Mouse (Mus musculus) CD4-positive helper T cell, adult 2 months (primary cell): ENCODE results near the gene Gm10447.
A peak's percentile ranks its signal among the peaks of the same experiment; 100 is the strongest.

Source experiments
- DNase-seq: peaks from one replicate; pipeline ENCODE4 v3.0.0-alpha.2; 2012; ENCODE audit warnings: low read depth, missing footprints, low spot score

Gene Gm10447

DNA sequence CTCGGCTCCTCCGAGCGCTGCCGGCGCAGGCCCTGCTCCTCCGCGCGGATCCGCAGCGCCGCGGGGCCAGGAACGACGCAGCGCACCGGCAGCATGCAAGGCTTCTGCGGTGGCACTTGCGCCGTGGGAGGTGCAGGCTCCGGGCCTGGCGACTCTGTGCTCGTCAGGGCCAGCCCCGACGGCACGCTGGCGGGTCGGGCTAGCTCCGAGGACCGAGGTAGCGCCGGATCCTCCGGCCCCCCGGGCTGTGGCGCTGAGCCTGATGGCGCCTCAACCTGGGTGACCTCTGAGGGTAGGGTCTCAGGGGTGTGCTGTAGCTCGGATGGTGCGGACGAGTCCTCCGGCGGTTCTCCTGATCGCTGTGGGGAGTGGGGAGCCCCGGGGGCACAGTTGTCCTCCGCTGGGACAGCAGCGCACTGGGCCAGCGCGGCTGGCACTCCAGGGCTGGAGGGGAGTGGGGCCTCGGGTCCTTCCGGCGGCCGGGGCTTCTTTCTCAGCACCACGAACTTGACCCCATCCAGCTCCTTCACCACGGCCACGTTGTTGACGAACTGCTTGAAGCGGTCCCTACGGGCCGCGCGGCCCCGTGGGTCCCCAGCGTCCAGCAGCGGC is 22.4 kb upstream of the Gm10447 start:
- DNase-seq = peak; percentile 9

DNA sequence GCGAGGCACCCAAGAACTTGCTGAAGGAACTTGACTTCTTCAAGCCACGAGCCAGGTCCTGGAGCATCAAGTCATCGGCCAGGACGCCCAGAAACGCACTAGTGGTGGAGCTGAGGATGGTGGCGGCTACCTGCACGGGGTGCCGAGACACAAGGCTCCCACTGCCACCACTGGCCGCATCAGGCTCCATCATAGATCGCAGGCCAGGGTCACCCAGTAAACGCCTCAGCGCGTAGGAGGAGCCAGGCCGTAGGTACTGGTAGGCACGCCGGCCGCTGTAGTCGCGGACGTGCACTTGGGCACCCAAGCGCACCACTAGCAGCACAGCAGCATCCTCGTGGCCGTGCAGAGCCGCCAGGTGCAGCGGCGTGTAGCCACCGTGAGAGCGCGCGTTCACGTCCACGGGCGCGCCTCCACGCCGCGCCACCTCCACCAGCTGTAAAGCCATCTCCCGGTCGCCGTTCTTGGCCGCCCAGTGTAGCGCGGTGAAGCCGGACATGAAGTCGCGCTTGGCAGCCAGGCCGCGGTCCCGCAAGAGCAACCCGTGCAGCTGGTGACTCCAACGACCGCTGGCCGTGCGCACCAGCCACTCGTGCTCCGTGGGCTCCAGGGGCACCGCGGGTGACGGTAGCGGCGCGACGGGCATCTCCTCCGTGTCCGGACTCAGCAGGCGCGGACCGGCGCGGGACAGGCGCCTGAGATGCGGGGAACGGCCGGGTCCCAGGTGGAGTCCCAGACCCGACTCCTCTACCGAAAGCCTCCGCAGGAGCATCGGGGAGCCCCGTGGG is 21.7 kb upstream of the Gm10447 start:
- DNase-seq = no peak

DNA sequence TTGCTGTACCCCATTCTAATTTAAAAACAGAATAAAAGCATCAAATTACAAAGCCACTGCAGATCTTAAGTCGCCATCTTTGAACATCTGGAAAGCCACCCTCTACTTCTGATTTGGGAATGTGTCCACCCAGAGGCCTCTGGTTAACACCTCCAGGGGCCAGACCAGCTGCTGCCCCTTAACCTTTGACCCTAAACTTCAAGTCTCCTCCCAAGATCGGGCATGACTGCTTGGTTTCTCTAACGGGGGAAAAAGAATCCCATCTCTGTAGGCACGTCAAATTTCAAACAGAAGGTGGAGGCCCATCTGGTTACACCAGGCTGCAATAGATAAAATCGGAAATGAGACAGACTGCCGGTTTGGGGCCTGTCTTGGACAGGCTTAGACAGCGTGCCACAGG is 20.9 kb upstream of the Gm10447 start:
- DNase-seq = no peak

DNA sequence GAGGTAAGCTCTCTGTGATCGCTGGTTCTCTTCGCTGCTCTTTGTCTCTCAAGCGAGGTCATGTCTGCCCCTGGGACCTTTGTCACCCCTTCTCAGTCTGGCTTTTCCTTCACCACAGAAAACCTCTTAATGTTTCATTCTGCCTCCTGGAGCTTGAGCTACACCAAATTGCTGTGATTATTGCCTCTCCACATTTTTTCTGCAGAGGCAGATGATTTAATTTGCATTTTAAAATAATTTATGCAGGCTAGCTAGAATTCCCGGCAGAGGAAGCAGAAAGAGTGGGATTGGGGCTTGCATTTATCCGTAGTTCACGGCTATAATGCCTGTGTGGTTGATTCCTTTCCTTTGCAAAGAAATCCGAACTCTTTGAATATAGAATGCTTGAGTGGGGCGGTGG is 18.7 kb upstream of the Gm10447 start:
- DNase-seq = no peak

DNA sequence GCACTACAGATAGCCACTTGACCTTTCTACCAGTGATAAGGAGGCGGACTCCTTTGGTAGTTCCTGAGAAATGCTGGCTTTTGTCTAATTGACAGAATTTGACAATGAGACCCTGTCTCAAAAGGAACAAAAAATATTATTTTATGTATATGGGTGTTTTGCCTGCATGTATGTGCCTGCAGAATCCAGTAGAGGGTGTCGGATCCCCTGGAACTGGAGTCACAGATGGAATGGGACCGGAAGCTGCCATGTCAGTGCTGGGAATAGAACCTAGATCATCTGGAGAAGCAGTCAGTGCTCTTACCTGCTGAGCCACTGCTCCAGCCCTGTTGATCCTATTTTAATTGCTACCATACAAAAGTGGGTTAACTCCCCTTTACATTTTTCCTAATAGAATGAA is 15.8 kb upstream of the Gm10447 start:
- DNase-seq = no peak

DNA sequence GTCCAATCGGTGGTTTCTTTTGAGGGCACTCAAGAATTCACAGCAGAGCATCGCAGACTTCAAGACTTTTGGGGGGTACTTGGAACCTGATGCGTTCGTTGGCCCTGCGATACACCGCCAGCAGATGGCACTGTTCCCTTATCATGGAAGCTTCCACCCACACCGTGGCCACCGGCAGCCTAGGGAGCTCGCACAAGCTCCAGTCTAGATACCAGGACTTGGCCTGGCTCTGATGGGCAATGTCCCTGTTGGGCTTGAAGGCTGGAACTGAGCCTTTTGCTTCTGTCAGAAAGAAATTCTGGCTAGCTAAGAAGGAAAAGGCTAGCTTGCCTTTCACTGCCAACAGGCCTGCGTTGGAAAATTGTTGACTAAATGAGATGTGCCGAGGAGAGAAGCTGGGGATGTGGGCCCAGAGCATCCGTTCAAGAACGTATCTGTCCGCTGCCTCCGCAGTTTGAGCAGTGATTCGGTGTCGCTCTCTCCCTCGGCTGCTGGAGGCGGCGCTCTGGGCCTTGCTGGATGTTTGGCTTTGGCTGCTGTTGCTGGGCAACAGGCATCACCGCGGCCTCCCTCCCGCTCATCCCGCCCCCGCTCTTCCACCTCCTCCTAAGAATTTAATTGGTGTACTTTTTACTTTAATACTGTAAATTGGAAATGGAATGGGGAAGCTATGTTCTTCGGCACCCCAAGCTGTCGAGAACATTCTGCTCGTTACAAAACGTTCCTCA is 13.2 kb upstream of the Gm10447 start, which contains the start of gene Gm9837:
Gene Gm9837, minus strand, starts transcription at position 512 of the 728 bp plus-strand sequence.
- peak; percentile 83 for DNase-seq

DNA sequence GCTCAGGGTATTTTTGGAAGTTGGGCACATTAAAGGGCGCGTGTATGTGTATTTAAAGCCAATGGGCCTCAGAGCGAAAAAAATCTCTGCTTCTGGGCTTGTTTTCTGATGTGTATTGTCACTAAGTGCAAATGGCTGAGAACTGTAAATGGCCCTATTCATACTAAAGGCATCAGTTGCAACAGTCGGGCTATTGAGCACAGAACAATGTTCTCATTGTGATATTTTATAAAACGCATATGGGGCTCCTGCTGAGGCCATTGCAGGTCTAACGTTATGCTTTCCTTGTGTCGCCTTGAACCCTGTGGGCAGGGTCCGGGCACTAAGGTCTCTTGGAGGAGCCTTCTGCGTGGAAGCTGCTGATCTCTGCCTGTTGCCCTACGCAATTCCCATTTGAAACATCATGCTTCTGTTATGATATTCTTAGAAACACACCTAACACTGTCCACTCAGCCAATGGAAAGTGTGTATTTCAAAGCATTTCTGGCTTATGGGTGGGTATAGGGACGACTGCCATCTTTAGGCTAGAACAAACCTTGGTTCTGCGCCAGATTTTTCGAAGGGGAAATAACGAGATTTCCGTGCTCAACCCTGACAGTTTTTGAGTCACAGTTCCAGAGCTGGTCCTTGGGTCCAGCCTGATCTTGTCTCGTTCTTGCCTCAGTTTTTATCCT is 12.5 kb upstream of the Gm10447 start:
- no peak for DNase-seq

DNA sequence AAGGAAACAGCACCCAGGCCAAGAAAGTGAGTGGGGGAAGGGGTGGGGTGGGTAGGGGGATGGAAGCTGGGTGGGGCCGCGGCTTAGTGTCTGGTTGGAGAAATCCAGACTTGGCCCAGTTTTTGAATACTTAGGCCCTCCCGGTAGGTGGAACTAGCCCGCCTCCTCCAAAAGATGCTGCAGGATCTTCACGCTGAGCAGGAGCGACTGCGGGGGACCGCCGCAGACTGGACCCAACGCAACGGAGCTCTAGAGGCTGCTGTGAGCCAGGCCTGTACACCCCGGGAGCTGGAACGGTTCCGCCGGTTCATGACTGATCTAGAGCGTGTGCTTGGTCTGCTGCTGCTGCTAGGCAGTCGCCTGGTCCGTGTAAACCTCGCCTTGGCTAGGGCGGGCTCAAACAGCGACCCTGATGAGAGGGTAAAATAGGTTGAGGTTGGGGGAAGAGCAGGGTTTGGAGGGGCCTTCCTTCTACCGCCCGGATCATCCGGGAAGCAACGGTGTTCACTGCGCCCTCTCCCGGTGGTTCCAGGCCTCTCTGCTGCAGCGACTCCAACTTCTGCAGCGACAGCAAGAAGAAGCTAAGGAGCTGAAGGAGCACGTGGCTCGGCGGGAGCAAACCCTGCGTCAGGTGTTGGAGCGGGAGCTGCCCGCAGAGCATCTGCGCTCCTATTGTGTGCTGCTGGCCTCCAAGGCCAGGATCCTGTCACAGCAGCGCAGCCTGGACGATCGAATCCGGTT is 9.5 kb upstream of the Gm10447 start:
- DNase-seq = peak; percentile 41

DNA sequence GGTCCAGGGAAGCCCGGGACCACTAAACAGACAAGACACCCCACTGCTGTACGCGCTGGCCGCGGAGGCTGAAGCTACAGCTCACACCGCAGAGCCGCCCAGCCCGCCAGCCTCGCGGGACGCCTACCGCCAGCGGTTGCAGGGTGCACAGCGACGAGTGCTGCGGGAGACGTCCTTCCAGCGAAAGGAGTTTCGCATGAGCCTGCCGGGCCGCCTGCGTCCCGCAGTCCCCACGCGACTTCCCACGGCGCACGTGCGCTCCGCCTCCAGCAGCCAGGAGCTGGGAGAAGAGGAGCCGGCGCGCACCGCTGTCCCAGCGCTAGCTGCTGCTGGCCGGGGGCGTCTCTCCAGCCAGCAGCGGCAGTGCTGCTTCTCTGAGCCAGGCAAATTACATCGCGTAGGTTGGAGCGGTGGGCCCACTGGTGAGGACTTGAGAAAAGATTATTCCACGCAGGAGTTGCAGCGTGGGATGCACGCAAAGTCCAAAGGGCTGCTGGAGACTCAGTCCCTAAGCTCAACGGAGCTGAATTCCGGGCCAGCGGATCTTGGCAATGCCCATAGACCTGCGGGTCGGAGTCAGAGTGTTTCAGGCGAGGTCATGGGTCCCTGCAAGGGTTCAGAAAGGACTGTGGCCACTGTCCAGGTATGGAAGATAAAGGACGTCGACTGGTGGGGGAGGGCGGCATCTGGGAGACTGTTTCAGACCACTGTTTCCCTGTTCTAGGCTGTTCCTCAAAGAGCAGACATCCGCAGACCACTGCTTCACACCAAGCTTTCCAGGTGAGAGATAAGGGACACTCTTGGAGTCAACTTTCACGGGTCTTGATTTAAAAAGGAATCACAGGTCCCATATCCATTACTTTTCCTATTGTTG is 6.9 kb upstream of the Gm10447 start:
- DNase-seq = no peak

DNA sequence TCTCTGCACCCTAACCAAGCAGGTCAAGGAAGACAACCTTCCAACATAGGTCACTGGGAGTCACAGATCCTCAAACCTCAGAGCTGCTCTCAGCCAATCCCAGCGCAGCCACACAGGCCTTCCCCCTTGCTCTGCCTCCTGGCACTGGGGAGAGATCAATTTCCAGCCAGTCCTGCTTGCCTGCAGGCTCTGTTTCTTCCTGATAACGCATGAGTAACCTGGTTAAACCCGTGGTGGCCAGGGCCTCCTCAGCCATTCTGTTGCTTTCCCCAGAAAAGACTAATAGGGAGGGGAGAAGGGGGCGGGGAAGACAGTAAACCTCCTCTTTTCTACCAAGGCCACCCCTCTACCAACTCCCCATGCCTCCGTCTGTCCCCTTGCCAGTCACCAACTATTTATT is 4.8 kb upstream of the Gm10447 start:
- no peak for DNase-seq

DNA sequence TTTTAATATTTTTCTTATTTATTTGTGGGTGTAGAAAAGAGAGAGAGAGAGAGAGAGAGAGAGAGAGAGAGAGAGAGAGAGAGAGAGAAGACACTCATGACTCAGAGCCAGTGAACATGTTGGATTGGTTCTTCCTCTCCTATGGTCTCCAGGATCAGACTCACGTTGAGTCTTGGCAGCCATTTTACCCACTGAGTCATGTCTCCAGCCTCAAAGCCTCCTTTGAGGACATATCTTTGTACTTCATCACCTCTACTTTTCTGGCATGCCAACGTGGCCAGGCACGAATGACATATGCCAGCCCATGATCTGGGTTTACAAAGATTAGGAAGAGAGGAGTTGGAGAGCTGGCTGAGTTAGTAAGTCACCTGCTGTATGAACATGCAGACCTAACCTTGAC is 3.3 kb upstream of the Gm10447 start:
- DNase-seq = no peak

DNA sequence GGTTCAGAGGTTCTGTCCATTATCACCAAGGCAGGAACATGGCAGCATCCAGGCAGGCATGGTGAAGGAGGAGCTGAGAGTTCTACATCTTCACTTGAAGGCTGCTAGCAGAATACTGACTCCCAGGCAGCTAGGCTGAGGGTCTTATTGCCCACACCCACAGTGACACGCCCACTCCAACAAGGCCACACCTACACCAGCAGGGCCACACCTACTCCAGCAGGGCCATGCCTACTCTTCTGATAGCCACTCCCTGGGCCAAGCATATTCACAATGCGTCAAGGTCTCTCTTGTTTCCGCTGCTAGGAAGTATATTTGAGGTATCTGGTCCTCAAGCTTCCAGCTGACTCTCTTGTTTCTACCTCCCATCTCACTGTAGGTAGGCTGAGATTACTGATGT is 2.1 kb upstream of the Gm10447 start:
- DNase-seq = no peak

DNA sequence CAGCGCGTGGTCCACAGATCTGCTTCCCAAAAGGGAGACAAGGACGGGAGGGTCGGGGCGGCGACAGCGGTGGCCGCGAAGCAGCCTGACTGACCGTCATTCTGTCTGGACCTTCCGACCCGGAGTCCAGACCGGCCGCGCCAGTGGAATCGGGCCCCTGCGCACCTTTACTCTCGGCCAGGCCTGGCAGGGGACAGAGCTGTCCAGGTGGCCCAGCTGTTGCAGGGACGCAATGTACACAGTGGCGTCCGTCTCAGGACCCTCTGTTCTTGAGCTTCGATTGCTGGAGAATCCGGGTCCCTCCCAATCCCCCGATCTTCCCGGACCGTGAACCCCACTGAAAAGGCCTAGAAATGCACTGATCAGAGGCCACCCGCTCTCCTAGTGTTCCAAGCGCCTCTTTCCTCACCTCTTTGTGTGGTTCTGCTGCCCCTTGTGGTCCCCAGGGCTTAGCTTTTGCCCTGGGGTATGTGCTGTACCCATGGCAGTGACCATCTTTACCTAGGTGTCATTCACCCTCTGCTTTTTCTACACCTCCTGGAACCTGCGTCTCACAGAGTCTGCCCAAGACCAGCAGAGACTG is 553 bp upstream of the Gm10447 start:
- DNase-seq = no peak

DNA sequence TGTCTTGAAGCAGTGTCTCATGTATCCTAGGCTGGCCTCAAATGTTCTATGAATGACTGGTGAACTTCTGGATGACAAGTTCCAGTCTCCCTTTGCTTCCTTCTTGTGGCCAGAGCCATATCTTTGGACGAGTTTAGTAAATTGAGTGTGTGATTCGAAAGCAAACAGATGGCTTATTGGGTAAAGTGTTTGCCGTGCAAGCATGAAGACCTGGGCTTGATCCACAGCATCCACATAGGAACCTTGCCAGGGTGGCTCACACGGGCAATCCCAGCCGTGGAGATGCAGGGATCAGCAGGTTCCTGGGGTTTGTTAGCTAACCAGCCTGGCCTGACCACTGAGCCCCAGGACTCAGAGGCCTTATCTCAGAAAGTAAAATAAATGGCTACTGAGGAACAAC is 3.9 kb downstream of the Gm10447 start:
- no peak for DNase-seq

DNA sequence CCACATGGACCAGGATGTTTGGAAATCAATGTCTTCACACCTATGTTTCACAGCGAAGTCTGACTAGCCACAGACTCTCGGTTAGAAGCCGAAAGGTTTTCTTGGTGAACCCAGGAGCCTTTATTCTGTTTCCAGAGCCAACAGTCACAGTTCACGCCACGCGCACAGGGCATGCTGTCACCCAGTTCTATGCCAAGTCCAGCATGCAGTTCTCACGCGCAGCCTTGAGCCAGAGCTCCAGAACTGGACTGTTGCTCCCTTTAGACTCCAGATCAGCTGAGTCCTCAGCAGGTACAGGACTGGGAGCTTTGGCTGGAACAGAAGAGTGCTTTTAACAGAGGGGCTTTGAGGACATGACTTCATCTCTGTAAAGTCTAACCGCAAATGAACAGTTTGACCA is 4.5 kb downstream of the Gm10447 start:
- DNase-seq = no peak

DNA sequence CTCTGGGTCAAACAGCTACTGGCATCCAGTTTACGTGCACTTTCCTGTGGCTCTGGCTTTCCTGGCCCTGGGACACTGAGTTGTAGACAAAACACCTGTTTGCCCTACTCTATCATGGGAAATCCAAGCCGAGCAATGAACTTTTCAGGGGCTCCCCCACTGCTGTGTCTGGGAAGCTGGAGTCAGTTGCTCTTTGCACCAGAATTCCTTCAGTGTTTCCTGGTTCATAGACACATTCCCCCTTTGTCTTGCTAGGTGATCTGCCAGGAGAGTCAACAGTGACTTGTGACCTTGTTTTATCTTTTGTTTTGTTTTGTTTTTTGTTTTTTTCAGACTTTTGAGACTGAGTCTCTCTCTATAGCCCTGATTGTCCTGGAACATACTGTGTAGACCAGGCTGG is 5.5 kb downstream of the Gm10447 start:
- DNase-seq = no peak

DNA sequence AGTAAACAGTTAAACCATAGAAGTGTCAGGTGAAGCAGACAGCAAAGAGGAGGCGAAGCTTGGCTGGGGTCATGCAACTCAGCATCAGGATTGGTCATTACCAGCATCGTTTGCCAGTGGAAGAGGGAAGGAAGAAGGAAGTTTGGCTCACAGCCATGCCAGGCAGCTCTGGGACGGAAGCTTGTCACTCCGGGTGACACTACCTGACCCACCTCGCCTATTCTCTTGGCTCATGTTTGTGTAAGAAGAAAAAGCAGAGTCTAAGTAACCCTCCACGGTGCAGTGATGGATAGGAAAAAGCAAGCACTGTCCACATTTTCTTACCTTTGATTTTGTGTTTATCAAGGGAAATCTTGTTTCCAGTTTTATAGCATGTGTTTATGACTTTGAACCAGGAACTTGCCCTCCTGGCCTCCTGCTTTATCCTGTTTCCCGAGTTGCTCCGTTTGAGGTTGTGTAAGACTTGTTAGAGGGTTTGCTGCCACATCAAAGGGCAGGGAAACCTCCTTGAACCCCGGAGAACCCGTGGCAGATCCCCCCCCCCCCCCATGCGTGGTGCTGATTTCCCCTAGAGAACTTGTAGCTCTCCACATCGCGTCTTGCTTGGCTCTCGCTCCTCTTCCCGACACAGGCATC is 6.7 kb downstream of the Gm10447 start:
- peak; percentile 53 for DNase-seq

DNA sequence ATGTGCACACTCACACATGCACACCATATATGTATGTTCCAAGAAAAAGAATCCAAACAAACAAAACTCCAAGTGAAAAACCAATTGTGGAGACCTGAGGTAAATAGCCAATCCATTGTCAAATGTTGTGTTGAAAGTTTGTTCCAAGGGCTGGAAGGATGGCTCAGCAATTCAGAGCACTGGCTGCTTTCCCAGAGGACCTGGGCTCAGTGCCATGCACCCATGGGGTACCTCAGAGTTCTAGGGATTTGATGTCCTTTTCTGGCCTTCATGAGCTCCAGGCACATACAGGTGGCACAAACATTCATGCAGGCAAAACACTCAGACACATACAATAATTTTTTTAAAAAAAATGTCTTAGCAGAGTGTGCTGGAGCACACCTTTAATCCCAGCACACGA is 8.4 kb downstream of the Gm10447 start:
- DNase-seq = no peak

DNA sequence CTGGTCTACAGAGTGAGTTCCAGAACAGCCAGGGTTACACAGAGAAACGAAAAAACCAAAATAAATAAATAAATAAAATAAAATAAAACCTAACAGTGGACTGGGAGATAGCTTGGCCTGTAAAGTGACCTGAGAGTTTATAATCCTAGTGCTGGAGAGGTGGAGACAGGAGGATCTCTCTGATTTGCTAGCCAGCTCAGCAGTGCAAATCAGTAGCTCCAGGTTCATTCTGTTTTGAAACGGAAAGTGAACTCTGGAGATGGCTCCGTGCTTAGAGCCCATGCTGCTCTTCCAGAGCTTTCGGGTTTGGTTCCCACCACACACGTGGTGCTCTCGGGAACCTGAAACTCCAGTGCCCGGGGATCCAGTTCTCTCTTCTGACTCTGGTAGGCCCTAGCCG is 8.9 kb downstream of the Gm10447 start:
- no peak for DNase-seq

DNA sequence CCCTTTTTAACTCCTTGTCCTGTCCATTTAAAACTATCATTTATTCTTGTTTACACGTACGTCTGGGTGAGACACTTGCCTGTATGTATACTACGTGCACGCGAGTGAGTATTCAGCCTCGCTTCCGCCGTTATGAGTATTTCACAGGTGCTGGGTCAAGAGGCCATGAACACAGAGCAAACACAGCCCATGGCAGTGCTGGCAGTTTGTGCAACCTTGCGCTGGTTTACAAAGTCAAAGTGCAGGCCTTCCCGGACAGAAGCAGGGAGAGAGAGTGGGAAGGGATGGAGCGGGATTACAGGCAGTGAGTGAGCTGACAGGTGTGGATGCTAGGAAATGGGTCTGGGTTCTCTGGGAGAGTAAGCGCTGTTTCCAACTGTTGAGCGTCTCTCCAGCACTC is 10.7 kb downstream of the Gm10447 start:
- no peak for DNase-seq
